In genomic region chr10:11081611-11082398, GRCm38 (mm10) we compare ENCODE assay signal across 8 mouse cellular contexts. TPM values are rescaled to one million over a fixed set of nuclear protein-coding genes. Genes with fewer than 3 reads are reported as not detected.
DNase-seq lines count a peak whose midpoint lies in the region; ATAC-seq and TF ChIP-seq lines count a peak whose summit lies in the region.

TSS of gene Grm1 (minus strand) at chr10:11082356.

- DNase-seq in lung, embryonic 14.5 days = peak; percentile 86
- DNase-seq in lung, postnatal 36 days = no peak
- DNase-seq in cerebellum, adult 18-20 months = peak; percentile 81 to 87
- DNase-seq in forebrain, postnatal 0 days = peak; percentile 75
- peak; percentile 2 for DNase-seq in induced T-regulatory cell, adult 2 months (ENCODE audit: low read depth)
- DNase-seq in midbrain, embryonic 14.5 days = peak; percentile 74
- no peak for DNase-seq in gastrocnemius, postnatal 14 days
- no peak for DNase-seq in gastrocnemius, adult 8-10 months (ENCODE audit: low spot score in 2 of 2)

- no peaks in the 10 kb centered on the region for H3K9me3 ChIP-seq in lung, embryonic 14.5 days (ENCODE audit: low read depth, low read length)
- no peaks in the 10 kb centered on the region for H3K9me3 ChIP-seq in forebrain, postnatal 0 days (ENCODE audit: low read length)
- H3K9me3 ChIP-seq in midbrain, embryonic 14.5 days (ENCODE audit: control insufficient read depth, low read length) = no peaks in the 10 kb centered on the region

- H3K27ac ChIP-seq in lung, embryonic 14.5 days (ENCODE audit: low read depth) = no peak within 1 kb of the TSS
- peak within 1 kb of the TSS; percentile 42; the same call in 1 of the 2 replicates for H3K27ac ChIP-seq in forebrain, postnatal 0 days (ENCODE audit: low read depth, low read length)
- no peak within 1 kb of the TSS for H3K27ac ChIP-seq in midbrain, embryonic 14.5 days (replicated peaks; ENCODE audit: low read depth, low read length)

- H3K27me3 ChIP-seq in lung, embryonic 14.5 days (ENCODE audit: insufficient read depth, low read length) = peaks cover 28% of the 10 kb centered on the region
- no peaks in the 10 kb centered on the region; the same call in 1 of the 2 replicates for H3K27me3 ChIP-seq in forebrain, postnatal 0 days (ENCODE audit: insufficient read depth, low read length)
- peaks cover 13% of the 10 kb centered on the region for H3K27me3 ChIP-seq in midbrain, embryonic 14.5 days (ENCODE audit: control insufficient read depth, insufficient read depth, low read length)

- no peak for ATAC-seq in lung, embryonic 14.5 days (ENCODE audit: insufficient read depth)
- ATAC-seq in forebrain, postnatal 0 days = peak; percentile 91
- ATAC-seq in midbrain, embryonic 14.5 days (ENCODE audit: low FRiP score, low TSS enrichment) = peak; percentile 78; the same call in 1 of the 2 replicates

- H3K9ac ChIP-seq in lung, embryonic 14.5 days = no peak within 1 kb of the TSS
- peak within 1 kb of the TSS; percentile 54 for H3K9ac ChIP-seq in forebrain, postnatal 0 days
- H3K9ac ChIP-seq in midbrain, embryonic 14.5 days (replicated peaks; ENCODE audit: low read length) = peak within 1 kb of the TSS; percentile 36

- H3K4me2 ChIP-seq in lung, embryonic 14.5 days = no peak within 1 kb of the TSS
- H3K4me2 ChIP-seq in forebrain, postnatal 0 days (ENCODE audit: low read depth) = peak within 1 kb of the TSS; percentile 75
- peak within 1 kb of the TSS; percentile 61 for H3K4me2 ChIP-seq in midbrain, embryonic 14.5 days (ENCODE audit: low read length)

- TF ChIP-seq CTCF in lung, embryonic 14.5 days (IDR thresholded peaks at IDR 0.05; ENCODE audit: low read depth) = no peak
- TF ChIP-seq CTCF in forebrain, postnatal 0 days (IDR thresholded peaks at IDR 0.05; ENCODE audit: low read depth) = peak; percentile 64

- WGBS in lung, embryonic 14.5 days = 3% methylated on average over 32 of the region's 32 CpGs
- 2% methylated on average over 28 of the region's 32 CpGs for WGBS in forebrain, postnatal 0 days
- 2% methylated on average over 24 of the region's 32 CpGs for WGBS in midbrain, embryonic 14.5 days

- H3K4me1 ChIP-seq in lung, embryonic 14.5 days (ENCODE audit: insufficient read depth) = no peaks in the 10 kb centered on the region
- H3K4me1 ChIP-seq in forebrain, postnatal 0 days (ENCODE audit: insufficient read depth) = no peaks in the 10 kb centered on the region
- peaks cover 8% of the 10 kb centered on the region; the same call in 1 of the 2 replicates for H3K4me1 ChIP-seq in midbrain, embryonic 14.5 days (ENCODE audit: control insufficient read depth, insufficient read depth, low read length)

- no peaks in the 10 kb centered on the region for H3K36me3 ChIP-seq in lung, embryonic 14.5 days (ENCODE audit: insufficient read depth)
- H3K36me3 ChIP-seq in forebrain, postnatal 0 days (ENCODE audit: insufficient read depth) = no peaks in the 10 kb centered on the region
- H3K36me3 ChIP-seq in midbrain, embryonic 14.5 days (ENCODE audit: control insufficient read depth, insufficient read depth, low read length) = no peaks in the 10 kb centered on the region

- intact Hi-C loops in gastrocnemius, postnatal 14 days (cut with DNase I; ENCODE audit: low total_unique reads) = no loop called here

- H3K4me3 ChIP-seq in lung, embryonic 14.5 days (ENCODE audit: low read depth, low read length) = no peak within 1 kb of the TSS
- peak within 1 kb of the TSS; percentile 46 for H3K4me3 ChIP-seq in forebrain, postnatal 0 days (ENCODE audit: low read depth, low read length)
- peak within 1 kb of the TSS; percentile 40 for H3K4me3 ChIP-seq in midbrain, embryonic 14.5 days (replicated peaks; ENCODE audit: low read depth, low read length)

RNA-seq across cellular contexts. Expression of gene Grm1, which starts in this region (rescaled TPM):
- 0.04 and 0.09 TPM in 2 replicates for polyA plus RNA-seq in lung, embryonic 14.5 days (2014; fragmentation: Nextera tagmentation; extraction: Ambion mirVana)
- 13.8 and 21.1 TPM in 2 replicates for total RNA-seq in forebrain, postnatal 0 days (2014; rRNA removed)
- 6.0 and 10.7 TPM in 2 replicates for polyA plus RNA-seq in forebrain, postnatal 0 days (2015; fragmentation: Nextera tagmentation; extraction: Ambion mirVana)
- polyA plus RNA-seq in midbrain, embryonic 14.5 days (2014; fragmentation: Nextera tagmentation; extraction: Ambion mirVana) = 5.1 and 8.0 TPM in 2 replicates
- total RNA-seq in gastrocnemius, postnatal 14 days (2021) = under 1 TPM in 1 of 2 experiments, not detected in 1; 0.04 TPM
- under 1 TPM; 0.04 to 0.38 (median 0.19) TPM for total RNA-seq in gastrocnemius, adult 8-10 months (2022)

Comparison
In these comparisons a context has a peak if more than half of its experiments do, and no peak if none do; other contexts are left out.
1. RNA of gene Grm1 (total RNA-seq): 13.8 to 21.1 TPM in forebrain, postnatal 0 days; 0.04 to 0.38 TPM in gastrocnemius, adult 8-10 months and 0.04 TPM in gastrocnemius, postnatal 14 days; every median in the first group is over 10 times any median in the second.
2. Peak in DNase-seq in lung, embryonic 14.5 days; RNA of the gene not detected or under 1 TPM.
3. DNase-seq: peak in cerebellum, adult 18-20 months (2 of 2), forebrain, postnatal 0 days (single experiment), induced T-regulatory cell, adult 2 months (single experiment) and midbrain, embryonic 14.5 days (single experiment); none in lung, postnatal 36 days (single experiment), gastrocnemius, postnatal 14 days (single experiment) and gastrocnemius, adult 8-10 months (0 of 2).